Mouse (Mus musculus) WW6 (cell line): ENCODE data around the gene Ptgir.
A peak's percentile ranks its signal among the peaks of the same experiment; 100 is the strongest.

Experiments used
- DNase-seq: peaks from one replicate; pipeline ENCODE4 v3.0.0-alpha.2; 2013; ENCODE audit warnings: low read depth, low spot score

Ptgir gene

DNA sequence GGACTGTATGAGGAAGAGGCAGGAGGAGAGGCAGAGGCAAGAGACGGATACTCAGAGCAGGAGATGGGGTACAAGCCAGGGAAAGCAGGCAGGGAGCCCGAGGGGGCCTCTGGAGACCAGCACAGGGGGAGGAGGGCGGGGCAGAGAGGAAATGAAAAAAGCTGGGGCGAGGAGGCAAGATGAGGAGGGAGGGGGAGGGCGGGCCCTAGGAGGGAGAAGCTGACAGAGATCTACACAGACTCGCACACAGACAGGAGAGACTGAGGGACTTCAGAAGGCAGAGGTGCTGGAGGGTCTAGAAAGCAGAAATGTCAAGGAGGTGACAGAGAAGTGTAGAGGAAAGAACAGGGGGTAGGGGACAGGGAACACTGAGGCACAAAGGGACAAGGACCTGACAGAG, at the start of gene Ptgir:
Gene Ptgir (plus strand): TSS at position 210 of the 400 bp plus-strand sequence.
- no peak for DNase-seq

DNA sequence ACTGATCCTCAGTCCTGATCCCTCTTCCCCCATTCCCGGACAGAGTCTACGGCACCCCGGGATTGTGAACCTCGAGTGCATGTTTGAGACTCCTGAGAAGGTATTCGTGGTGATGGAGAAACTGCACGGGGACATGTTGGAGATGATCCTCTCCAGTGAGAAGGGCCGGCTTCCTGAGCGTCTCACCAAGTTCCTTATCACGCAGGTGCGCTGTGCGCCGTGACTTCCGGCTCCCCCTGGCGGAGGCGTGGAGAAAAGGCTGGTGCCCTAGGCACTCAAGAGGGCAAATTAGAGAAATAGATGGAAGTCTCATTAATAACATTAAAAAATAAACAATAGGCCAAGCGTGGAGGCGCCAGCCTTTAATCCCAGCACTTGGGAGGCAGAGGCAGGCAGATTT, 48.0 kb upstream of the Ptgir start:
- DNase-seq, result no peak

DNA sequence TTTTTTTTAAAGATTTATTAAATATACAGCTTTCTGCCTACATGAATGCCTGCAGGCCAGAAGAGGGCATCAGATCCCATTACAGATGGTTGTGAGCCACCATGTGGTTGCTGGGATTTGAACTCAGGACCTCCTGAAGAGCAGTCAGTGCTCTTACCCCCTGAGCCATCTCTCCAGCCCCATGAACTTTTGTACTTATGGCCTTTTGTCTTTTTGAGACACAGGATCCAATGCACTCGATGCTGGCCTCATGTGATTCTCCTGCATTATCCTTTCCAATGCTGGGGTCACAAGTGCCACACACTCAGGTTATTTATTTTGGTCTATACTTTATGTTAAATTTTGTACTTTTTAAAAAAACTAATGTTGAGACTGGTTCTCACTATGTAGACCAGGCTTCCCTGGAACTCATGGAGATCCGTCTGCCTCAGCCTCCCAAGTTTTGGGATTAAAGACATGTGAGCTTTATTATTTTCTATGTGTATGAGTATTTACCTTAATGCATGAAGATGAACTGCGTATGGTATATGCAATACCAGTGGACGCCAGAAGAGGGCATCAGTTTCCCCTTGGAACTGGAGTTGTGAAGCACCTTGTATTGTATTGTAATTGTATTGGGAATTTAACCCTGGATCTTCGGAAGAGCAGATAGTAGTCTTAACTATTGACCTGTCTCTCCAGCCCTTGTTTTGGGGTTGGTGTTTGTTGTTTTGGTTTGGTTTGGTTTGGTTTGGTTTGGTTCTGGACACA, 46.2 kb upstream of the Ptgir start:
- no peak for DNase-seq

DNA sequence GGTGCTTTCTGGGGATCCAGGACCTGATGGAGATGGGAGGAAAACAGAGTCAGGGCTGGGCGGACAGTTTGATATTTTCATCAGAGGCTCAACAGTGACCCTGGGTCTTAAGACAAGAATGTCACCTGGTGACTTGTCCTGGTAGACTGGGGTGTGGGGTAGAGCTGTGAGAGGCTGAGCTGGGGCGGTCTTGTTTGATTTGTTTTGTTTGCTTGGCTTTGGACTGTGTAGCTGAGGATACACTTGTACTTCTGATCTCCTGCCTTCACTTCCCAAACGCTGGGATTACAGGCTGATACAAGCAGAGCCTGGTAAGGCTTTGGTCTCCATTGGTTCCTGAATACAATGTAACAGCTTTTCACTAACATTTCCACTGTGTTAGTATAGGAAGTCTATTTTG, 38.8 kb upstream of the Ptgir start:
- DNase-seq, result no peak

DNA sequence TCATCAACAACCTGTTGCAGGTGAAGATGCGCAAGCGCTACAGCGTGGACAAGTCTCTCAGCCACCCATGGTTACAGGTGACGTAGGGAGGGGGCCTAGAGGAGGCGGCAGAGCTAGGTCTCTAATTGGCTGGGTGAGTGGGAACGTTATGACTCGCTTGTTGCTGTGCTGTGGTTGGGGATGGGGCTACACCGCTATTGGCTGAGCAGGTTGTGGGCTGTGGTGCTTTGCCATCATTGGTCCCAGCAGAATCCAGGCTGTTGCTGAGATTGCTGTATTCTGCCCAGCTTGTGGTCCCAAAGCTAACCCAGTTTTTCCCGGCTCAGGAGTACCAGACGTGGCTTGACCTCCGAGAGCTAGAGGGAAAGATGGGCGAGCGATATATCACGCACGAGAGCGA, 36.8 kb upstream of the Ptgir start:
- no peak for DNase-seq

DNA sequence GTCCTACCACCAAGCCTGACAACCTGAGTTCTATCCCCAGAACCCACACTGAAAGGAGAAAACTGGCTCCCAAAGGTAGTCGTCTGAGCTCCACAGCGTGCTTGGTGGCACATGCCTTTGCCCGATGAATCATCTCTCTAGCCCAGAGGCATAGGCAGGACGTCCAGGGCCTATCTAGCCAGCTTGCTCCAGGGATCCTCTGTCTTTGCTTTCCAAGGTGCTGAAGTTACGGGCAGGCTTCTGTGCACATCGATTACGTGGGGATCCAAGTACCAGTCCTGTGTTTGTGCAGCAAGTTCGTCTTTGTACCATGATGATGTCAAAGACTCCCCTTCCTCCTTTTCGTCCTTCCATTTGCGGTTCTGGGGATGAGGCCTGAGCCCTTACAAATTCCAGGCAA, 34.7 kb upstream of the Ptgir start:
- no peak for DNase-seq

GRCm38 (mm10) chr7:16872478-16872877, 33.8 kb upstream of the Ptgir start:
- no peak for DNase-seq

GRCm38 (mm10) chr7:16873392-16873791, 32.9 kb upstream of the Ptgir start:
- no peak for DNase-seq

DNA sequence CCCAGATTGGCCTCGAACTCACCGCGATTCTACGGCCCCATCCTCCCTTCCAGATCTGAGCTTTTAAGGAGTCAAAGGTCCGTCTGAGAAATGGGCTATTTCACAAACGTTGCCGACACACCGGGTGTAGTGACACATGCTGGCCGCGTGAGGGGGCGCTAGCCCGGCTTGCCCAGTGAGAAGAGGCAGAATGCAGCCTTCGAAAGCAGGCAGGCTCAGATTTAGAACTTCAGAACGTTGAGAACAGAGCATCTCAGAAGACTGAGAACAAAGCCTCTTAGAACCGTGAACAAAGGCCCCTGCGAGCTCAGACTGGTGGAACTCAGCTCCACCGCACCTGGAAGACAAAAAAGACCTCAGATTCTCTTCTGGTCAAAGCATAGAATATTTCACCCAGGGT, 32.1 kb upstream of the Ptgir start:
- no peak for DNase-seq

GRCm38 (mm10) chr7:16874756-16875309, 31.5 kb upstream of the Ptgir start:
- peak; percentile 99 for DNase-seq

DNA sequence AGATGAGACGGTGACA, 31.2 kb upstream of the Ptgir start, which contains the start of gene Dact3:
Gene Dact3 (plus strand): TSS at position 8 of the 16 bp plus-strand sequence.
- no peak for DNase-seq

- no peak for DNase-seq
Measured at GRCm38 (mm10) chr7:16875326-16875725, 31.0 kb upstream of the Ptgir start.

DNA sequence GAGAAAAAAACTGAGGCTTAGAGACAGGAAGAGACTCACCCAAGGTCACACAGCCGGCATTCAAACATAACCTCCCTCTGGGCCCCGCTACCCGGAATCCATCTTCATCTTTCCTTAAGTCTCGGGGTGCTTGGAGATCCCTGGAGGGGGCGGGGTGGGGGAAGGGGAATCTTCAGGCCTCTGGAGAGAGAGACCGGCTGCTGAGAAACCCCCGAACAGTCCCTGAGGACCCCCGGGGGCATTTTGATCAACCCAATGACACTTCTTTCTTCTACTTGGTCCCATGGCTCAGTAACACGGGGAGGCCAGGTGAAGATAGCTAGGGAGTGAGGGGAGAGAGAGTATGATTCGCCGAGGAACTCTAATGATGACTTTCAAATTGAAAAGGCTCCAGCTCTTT, 30.3 kb upstream of the Ptgir start:
- no peak for DNase-seq

- DNase-seq, result no peak
Measured at GRCm38 (mm10) chr7:16876608-16877007, 29.7 kb upstream of the Ptgir start.

GRCm38 (mm10) chr7:16877717-16878116, 28.6 kb upstream of the Ptgir start:
- no peak for DNase-seq

GRCm38 (mm10) chr7:16879796-16880547, 26.3 kb upstream of the Ptgir start:
- no peak for DNase-seq

DNA sequence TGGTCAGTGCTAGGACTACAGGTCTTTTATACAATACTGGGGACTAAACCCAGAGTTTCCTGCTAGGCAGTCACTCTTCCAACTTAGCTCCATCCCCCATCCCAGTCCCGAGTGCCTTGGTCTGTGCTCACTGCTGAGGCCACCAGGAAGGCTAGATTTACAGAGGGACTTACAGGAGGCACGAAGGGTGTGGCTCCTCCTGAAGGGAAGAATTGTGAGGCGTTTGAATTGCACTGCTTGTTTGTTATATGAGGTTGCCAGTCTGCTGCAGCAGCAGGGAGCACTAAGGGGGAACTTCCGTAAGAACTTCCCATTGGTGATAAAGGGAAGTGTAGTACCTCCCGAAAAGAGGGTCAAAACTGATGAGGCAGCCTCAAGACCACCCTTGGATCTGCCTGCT, 25.7 kb upstream of the Ptgir start:
- DNase-seq, result no peak

- DNase-seq, result no peak
Measured at GRCm38 (mm10) chr7:16883162-16883561, 23.1 kb upstream of the Ptgir start.

- no peak for DNase-seq
Measured at GRCm38 (mm10) chr7:16884334-16884733, 22.0 kb upstream of the Ptgir start.

GRCm38 (mm10) chr7:16885271-16885776, 21.0 kb upstream of the Ptgir start:
- DNase-seq, result no peak

DNA sequence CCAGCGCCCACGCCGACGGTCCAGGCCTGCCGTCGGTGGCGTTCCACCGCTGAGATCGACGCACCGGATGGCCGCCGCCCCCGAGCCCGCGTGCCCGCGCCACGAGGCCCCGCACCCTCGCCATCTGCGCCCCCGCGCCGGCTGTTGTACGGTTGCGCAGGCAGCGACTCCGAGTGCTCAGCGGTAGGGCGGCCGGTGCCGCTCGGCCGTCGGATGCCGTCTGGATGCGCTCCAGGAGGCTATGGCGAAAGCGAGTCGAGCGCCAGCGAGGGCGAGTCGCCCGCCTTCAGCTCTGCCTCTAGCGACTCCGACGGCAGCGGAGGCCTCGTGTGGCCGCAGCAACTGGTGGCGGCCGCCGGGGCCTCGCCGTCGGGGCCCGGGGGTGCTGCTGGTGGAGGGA, 20.4 kb upstream of the Ptgir start:
- DNase-seq, result no peak

DNA sequence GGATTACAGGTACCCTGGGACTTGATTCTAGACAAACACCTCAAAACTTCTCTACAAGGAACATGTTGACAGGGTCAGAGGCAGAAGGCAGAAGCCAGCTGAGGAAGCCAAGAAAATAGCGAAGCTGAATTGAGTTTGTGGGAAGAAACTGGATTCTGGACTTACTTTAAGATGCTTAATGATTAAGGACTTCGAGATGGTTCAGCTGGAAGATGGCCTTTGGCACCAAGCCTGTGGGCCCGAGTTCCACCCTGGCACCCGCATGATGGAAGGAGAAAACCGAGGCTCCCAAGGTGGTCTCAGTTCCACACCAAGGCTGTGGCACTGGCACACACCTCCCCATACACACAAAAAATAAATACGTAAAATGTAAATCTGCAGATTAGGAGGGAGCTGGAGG, 15.8 kb upstream of the Ptgir start:
- DNase-seq, result no peak

DNA sequence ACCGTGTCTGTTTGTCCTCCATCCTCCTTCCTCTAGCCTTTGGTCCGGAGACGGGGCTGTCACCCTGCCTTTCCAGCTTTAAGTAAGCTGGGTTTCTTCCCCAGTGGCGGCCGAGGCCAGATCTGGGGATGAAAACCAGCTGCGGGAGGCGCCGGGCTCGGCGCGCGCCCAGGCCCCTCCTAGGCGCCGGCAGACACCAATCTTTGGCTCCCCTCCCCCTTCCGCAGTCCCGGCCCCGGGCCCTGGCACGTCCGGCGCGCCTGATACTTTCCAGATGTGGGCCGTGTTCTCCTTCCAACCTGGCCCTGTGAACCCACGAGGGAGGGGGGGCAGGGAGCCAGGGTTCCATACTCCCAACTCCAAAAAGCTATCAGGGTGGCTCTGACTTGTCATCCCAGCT, 15.3 kb upstream of the Ptgir start:
- no peak for DNase-seq
